Mouse (Mus musculus) liver, adult (tissue): ENCODE data around the gene Phf19.

Experiments
- GATA4 ChIP-seq: IDR thresholded peaks from 2 replicates; pipeline ENCODE4 v1.6.1; 2014; ENCODE audit warnings: mild to moderate bottlenecking, low read length; ENCODE audit not compliant: insufficient replicate concordance

The Phf19 gene

GRCm38 (mm10) chr2:34906861-34907604 lies 6.8 kb downstream of the Phf19 start:
- TF ChIP-seq GATA4: no peak

DNA sequence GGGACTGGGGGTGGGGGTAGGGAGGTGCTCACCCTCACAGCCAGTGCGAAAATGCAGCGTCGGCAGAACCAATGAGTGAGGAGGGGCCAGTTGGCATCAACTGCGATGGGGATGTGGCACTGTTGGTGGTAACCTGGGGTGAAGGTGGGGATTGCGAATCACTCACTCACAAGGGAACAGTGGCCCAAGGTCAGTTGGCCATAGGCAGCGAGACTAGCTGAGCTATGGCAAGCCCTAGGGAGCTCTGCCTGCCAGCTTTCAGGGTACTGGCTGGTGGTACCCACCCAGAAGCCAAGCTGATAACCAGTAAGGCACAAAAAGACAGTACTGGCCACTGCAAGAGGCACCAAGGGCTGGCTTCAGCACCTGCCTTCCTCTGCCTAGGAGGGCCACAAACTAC lies 7.4 kb downstream of the Phf19 start:
- no peak for TF ChIP-seq GATA4

GRCm38 (mm10) chr2:34904849-34905542 lies 8.8 kb downstream of the Phf19 start:
- TF ChIP-seq GATA4: no peak

- no peak for TF ChIP-seq GATA4
Observed at GRCm38 (mm10) chr2:34903652-34904405, 10.0 kb downstream of the Phf19 start.

DNA sequence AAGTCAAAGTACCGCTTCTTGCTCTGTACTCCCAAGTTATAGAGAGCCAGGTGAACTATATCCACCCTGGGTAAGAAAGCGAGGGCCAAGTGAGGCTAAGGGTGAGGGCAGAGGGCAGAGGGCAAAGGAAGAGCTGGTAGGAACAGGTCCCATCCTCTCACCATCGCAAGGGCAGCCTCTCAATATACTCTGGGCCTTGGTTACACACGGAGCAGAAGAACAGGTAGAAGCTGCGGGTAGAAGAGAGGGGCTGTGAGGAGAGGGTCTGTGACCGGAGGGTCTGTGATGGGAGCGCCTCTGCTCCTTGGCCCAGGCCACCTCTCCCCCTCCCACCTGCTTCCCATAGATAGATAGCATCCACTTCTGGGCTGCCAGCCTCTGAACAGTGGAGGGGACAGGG lies 10.6 kb downstream of the Phf19 start:
- no peak for TF ChIP-seq GATA4

DNA sequence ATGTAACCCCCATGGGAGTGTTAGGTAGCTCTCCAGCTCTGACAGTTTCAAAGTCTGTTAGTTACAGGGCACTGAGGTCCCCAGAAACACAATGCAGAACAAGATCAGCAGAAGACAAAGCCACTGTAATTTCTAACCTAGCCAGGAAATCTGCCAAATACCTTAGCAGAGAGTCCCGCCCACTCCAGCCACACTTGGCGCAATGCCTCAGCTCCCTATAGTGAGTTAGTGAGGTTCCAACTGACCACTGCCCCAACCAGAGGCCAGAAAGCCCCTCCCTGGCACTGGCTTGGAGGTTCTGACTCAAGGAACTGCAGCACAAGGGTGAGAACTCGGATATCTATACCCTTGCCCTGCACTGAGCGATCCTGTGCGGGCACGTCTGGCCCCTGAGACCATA lies 11.1 kb downstream of the Phf19 start:
- TF ChIP-seq GATA4: no peak

DNA sequence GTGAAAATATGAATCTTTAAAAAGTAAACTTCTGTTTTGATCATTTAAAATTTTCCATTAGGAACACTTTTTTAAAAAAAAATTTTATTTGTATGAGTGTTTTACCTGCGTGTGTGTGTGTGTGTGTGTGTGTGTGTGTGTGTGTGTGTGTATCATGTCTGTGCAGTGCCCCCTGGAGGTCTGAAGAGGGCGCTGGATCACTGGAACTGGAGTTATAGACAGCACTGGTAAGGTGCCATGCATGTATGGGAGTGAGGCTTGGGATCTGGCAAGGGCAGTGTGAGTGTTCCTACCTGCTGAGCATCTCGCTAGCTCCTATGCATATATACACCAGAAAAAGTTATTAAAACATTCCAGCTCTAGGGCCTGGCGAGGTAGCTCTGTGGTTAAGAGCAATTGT lies 12.1 kb downstream of the Phf19 start:
- TF ChIP-seq GATA4: no peak

- TF ChIP-seq GATA4: no peak
Observed at GRCm38 (mm10) chr2:34900412-34900811, 13.4 kb downstream of the Phf19 start.

DNA sequence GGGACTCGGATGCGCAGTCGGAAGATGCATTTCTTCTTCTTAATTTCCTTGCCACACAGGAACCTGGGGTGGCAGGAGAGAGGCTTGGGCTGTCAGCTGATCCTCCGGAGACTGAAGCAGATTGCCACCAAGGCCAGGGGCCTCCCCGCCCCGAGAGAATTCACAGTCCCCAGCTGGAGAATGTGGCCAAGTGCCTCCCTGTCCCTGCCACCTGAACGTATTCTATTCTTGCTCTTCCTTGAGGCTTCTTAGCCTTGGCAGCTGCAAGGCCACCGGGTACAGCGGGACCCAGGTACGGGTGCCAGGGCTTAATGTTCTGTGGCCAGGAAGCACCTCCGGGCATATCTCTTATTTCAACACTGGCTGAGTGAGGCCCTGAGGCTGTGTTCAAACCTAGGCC lies 14.1 kb downstream of the Phf19 start:
- TF ChIP-seq GATA4: no peak

- TF ChIP-seq GATA4: no peak
Observed at GRCm38 (mm10) chr2:34897820-34898219, 16.0 kb downstream of the Phf19 start.

DNA sequence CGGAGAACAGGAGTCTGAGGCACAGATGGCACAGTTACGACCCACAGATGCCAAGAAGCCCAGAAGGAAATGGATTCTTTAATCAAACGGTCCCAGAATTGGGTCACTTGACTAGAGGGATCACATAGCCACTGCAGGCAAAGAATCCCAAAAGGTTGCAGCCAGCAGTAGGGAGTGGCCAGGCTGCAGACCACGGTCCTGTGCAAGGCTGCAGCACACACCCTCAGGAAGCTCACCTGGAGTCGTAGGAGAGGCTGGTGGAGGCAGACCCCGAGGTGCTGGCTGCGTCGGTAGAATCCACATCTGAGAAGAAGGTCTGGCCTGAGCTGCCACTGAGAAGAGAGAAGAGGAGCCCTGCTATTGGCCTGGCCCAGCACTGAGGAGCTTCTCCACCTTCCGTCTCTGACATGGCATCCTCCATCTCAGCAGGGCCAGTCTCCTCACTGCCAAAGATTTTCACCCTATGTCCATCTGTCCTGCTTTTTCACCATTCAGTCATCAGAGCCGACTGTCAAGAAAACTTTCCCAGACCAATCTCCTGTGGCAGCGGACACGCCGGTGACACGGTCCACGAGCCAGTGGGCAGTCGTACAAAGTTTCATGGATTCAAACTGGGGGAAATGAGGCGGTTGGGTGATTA lies 16.9 kb downstream of the Phf19 start:
- no peak for TF ChIP-seq GATA4

- no peak for TF ChIP-seq GATA4
Observed at GRCm38 (mm10) chr2:34895503-34896113, 18.2 kb downstream of the Phf19 start.

- no peak for TF ChIP-seq GATA4
Observed at GRCm38 (mm10) chr2:34893950-34894349, 19.9 kb downstream of the Phf19 start.

DNA sequence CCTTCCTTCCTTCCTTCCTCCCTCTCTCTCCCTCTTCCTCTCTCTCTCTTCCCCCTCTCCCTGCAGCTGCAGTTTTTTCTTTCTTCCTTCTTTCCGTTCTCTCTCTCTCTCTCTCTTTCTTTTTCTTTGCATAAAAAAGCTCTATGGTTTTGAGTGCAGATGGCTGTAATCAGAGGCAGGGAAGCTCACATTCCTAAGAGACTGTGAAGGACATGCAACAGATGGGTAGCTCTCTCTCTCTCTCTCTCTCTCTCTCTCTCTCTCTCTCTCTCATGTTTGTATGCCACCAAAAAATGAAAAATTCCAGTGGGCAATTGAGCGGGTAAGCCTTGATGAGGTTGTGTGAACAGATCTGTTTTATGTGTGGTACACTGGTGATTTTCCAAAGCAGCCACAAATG lies 29.6 kb downstream of the Phf19 start:
- no peak for TF ChIP-seq GATA4

- no peak for TF ChIP-seq GATA4
Observed at GRCm38 (mm10) chr2:34883190-34883589, 30.6 kb downstream of the Phf19 start.

DNA sequence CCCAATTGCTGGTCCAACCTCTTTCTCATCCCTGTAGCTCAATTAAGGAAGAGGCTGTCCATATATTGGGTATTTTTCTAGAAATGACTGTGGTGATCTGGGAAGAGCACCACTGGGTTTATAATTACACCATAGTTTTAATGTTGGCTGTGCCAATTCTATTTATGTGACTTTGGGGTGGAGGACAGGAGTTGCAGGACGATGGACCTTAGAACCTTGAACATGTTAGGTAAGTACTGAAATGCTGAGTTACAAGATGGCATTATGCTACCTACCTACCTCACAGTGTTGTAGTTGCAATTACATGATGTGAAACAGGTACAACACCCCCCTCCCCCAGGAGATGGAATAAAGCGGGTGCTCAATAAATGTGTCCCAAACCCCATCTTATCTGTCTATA lies 31.1 kb downstream of the Phf19 start:
- TF ChIP-seq GATA4: no peak

- TF ChIP-seq GATA4: no peak
Observed at GRCm38 (mm10) chr2:34880054-34880453, 33.8 kb downstream of the Phf19 start.
